Mouse (Mus musculus): ENCODE data around the gene Dnaaf3.

Dnaaf3 gene

DNA sequence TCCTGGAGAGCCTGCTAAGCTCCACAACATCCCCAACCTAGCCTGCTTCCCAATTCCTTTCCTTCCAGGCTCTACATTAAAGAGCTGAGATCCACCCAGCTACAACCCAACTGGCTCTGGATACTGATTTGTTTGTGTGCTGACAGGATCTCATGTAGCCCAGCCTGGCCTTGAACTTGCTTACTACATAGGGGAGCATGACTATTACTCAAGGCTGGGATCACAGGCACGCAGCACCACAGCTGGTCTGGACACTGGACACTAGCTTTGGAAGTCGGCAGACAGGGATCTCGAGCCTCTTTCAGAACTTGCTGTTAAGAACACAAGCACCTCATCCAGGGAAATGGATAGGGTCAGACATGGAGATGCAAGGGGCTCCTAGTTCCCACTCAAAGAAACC, 35.8 kb downstream of the Dnaaf3 start:
- POLR2A ChIA-PET = interaction anchor here in 3 of 4 experiments (0.6 to 1.5 kb wide), 6 partner anchors 15 to 348 kb away, joined by 3 to 4 read pairs (median 3); no protein-coding TSS in a partner anchor

DNA sequence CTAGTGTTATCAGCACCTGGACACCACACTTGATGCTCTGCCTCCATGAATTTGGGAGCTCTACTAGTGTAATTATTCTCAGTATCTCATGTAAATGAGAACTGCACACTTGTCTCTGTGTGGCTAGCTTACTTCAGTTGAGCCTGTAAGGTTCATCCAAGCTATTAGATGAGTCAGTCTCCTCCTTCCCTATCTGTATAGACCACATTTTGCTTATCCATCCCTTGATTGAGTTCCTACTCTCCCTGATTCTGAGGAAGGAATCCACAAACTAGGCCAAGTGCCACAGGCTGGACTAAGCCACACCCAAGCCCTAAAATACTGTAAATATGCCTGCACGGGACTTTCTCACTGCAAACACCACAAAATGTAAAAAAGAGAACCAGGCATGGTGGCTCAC, 38.3 kb downstream of the Dnaaf3 start:
- ChIA-PET CTCF (interaction anchor here in 2 of 4 experiments (1.0 to 4.4 kb wide), 4 partner anchors 14 to 30 kb away, joined by 4 to 23 read pairs (median 4); partner anchors contain the start of gene Tnni3 (in 1 of the 2)), POLR2A (interaction anchor here in 3 of 4 experiments (1.0 to 4.7 kb wide), 9 partner anchors 8 to 801 kb away, joined by 3 to 23 read pairs (median 5); partner anchors contain the start of genes Mboat7 (in 1 of the 3), Ppp1r12c (in 1 of the 3), Rpl28 (in 1 of the 3) and Tsen34 (in 1 of the 3))

More for the DNA sequence above, 35.8 kb downstream of the Dnaaf3 start:
- CTCF ChIA-PET = interaction anchor here in 3 of 4 experiments (0.5 to 4.4 kb wide), 5 partner anchors 12 to 879 kb away, joined by 3 to 23 read pairs (median 3); partner anchors contain the start of gene Ndufa3 (in 1 of the 3)

DNA sequence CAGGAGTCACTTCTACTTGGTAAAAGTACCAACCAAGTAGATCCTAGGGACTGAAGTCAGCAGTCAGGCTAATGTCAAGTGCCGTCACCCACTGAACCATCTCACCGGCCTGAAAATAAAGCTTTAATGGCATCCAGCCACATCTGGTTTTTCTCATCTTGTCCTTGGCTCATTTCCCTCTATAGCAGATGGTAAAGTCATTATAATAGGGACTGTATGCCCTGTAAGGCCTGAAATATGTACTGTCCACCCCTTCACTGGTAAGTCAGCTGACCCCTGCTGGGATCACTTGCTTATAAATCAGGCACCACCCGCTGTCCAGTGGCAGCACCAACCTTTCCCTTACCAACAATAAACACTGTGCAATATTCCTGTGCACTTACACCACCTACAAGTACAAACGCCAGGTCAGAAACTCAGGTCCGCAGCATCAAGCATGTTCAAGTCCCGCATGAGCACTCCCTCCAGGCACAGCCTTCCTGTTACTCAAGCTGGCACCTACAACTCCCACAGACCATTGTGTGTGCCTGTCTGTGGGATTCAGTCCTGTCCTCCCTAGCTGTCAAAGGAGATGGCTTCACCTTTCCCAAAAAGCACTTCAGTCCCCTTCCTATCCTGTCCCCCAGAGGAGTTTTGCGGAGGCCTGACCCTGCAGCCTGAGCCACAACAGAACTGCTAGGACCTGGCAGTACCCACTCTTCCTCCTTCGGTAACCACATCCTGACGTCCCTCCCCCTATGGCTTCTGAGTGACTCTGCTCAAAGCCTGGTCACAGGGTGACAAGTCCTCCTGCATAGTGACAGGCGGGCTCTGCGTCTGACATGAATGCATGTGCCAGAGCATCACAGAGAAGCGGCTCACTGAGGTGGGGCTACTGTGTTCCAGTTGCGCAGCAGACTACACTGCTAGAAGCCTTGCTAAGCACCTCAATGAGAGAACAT, 39.7 kb downstream of the Dnaaf3 start:
- POLR2A ChIA-PET = interaction anchor here in 3 of 4 experiments (1.1 to 4.7 kb wide), 9 partner anchors 9 to 300 kb away, joined by 3 to 23 read pairs (median 4); partner anchors contain the start of genes Ppp1r12c (in 1 of the 3), Rpl28 (in 1 of the 3) and Tnni3 (in 1 of the 3)

DNA sequence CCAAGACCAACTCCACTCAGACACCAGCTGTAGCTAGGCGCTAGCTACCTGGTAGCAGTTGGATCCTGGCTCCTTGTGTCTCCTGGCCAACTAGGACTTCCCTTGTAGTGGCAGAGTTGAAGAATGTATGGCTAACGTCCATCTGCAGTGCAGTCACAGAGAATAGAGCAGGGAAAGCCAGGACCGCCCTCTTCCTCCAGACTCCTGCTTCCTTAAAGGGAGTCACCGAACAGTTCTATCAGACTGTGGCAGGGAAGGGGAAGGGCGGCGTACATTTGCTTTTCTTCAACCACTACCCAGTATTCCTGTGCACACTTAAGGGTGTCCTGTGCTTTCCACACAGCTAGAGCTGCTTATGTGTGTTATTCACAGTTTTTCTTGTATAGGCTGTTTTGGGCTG, 40.9 kb downstream of the Dnaaf3 start:
- ChIA-PET CTCF (interaction anchor here in 3 of 4 experiments (0.6 to 2.2 kb wide), 5 partner anchors 17 to 133 kb away, joined by 3 to 12 read pairs (median 4); no protein-coding TSS in a partner anchor), POLR2A (interaction anchor here in 3 of 4 experiments (0.5 to 4.7 kb wide), 13 partner anchors 8 to 847 kb away, joined by 3 to 23 read pairs (median 4); partner anchors contain the start of genes Ppp1r12c (in 2 of the 3), Cnot3 (in 1 of the 3), Mboat7 (in 1 of the 3) and Tnni3 (in 1 of the 3))

More for the DNA sequence above, 39.7 kb downstream of the Dnaaf3 start:
- CTCF ChIA-PET = interaction anchor here in 2 of 4 experiments (1.1 to 2.1 kb wide), 4 partner anchors 9 to 21 kb away, joined by 3 to 8 read pairs (median 4); partner anchors contain the start of gene Ppp1r12c (in 1 of the 2)

DNA sequence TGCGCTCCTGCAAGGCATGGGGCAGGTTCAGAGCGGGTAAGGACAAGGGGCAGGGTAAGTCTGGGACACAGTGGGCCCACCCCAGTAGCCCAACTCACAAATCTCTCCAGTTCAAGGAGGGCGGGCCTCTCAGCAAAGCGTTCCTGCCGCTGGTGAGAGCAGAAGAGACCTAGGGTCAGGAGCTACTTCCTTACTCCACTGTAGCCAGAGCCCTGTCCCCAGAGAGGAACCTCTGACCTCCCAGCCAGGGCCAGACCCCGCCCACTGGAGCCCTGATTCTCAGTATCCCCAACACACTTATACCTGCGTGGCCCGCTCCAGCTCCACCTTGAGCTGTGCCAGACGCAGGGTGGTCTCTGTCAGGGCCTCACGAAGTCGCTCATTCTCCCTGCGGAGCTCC, 50.0 kb downstream of the Dnaaf3 start:
- CTCF ChIA-PET = interaction anchor here in 3 of 4 experiments (0.9 to 1.3 kb wide), 6 partner anchors 19 to 351 kb away, joined by 3 to 20 read pairs (median 4); partner anchors contain the start of genes Ppp1r12c (in 1 of the 3) and Tnni3 (in 1 of the 3)
- POLR2A ChIA-PET = interaction anchor here in 3 of 4 experiments (0.5 to 1.4 kb wide), 12 partner anchors 18 to 1047 kb away, joined by 3 to 7 read pairs (median 3); partner anchors contain the start of genes Ppp1r12c (in 1 of the 3) and Tnni3 (in 1 of the 3)

DNA sequence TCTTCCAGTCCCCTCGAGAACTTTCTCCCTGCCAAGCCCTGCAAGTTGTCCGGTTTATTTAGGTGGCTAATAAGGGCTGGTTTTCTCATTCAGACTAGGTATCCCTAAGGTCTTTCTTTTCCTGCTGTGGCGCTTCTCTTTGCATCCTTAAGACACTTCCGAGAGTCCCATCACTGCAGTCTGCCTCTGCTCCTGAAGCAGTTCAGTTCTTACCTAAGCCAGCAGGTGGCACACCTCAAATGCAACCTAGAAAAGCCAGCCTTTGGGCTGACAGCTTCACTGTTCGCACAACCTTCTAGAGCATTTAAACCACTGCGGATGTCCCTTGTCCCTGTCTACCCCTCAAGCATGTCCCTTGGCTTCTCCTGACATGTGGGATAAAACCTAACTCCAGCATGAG, 52.6 kb downstream of the Dnaaf3 start:
- ChIA-PET CTCF (interaction anchor here (1.0 to 3.6 kb wide), 12 partner anchors 10 to 321 kb away, joined by 3 to 35 read pairs (median 6); partner anchors contain the start of genes Tnni3 (in 4 of the 4) and Ppp1r12c (in 1 of the 4)), POLR2A (interaction anchor here in 3 of 4 experiments (0.5 to 5.1 kb wide), 16 partner anchors 8 to 834 kb away, joined by 3 to 33 read pairs (median 4); partner anchors contain the start of genes Ppp1r12c (in 2 of the 3), Rpl28 (in 2 of the 3), Cnot3 (in 1 of the 3) and Mboat7 (in 1 of the 3))

DNA sequence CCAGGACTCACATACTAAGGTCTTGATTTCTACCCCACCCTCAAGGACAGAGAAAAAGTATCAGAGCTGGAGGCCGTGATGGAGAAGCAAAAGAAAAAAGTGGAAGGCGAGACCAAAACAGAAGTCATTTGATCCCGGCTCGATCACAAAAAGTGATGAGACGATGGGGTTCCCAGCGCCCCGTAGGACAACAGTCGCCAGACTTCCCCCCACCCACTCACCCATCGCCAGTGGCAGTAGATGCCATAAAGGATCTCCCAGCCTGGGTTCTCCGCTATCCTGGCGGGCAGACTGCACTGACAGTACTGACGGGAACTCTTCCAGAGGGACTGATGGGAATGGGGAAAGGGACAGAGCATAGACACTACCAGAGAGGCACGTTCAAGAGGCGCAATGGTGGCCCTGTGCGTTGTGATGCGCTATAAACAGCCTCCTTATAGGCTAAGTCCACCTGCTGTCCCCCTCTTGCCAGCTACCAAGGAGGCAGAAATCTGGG, 53.4 kb downstream of the Dnaaf3 start:
- POLR2A ChIA-PET = interaction anchor here in 3 of 4 experiments (0.6 to 5.1 kb wide), 85 partner anchors 8 to 1262 kb away, joined by 3 to 33 read pairs (median 5); partner anchors contain the start of genes Leng8 (in 3 of the 3), Mboat7 (in 3 of the 3), Ppp1r12c (in 3 of the 3) and Rpl28 (in 3 of the 3)
- CTCF ChIA-PET = interaction anchor here (0.6 to 3.6 kb wide), 31 partner anchors 15 to 1272 kb away, joined by 3 to 35 read pairs (median 4); partner anchors contain the start of genes Tnni3 (in 3 of the 4), Ppp1r12c (in 2 of the 4), Isoc2b (in 1 of the 4) and Ndufa3 (in 1 of the 4)

DNA sequence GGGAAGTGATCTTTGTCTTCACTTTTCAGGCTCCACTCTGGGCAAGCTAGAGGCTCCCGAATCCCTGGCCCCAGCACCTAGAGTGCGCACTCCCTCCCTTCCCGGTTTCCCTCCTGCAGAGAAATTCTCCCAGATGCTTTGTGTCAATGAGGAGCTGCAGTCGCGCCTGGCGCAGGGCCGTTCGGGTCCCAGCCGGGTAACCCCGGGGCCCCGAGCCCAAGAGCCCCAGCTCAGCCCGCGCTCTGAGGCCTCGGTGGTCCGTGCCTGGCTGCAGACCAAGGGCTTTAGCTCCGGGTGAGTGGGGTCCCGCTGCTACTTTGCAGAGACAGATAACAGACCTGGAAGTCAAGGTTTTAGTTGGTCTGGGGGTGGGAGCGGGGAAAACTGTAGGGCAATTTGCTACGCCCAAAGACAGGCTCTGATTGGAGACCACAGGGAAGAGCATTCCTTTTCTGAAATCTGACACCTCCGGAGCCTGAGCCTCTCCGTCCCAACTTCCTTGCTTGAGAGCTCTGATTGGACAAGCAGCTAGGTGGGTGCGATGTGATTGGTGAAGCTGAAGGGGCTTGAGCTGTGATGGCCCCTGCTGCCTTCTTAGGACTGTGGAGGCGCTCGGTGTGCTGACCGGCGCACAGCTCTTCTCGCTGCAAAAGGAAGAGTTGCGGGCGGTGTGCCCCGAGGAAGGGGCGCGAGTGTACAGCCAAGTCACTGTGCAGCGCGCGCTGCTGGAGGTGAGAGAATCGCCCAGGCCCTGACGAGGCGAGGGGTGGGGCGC, 54.0 kb downstream of the Dnaaf3 start:
- CTCF ChIA-PET = interaction anchor here (0.5 to 3.6 kb wide), 44 partner anchors 15 to 1307 kb away, joined by 3 to 35 read pairs (median 4); partner anchors contain the start of genes Tnni3 (in 4 of the 4), Ppp1r12c (in 2 of the 4), Brsk1 (in 1 of the 4) and Cdc42ep5 (in 1 of the 4)
- POLR2A ChIA-PET = interaction anchor here (0.6 to 5.1 kb wide), 98 partner anchors 8 to 1261 kb away, joined by 3 to 33 read pairs (median 4); partner anchors contain the start of genes Leng8 (in 4 of the 4), Cnot3 (in 3 of the 4), Mboat7 (in 3 of the 4) and Ppp1r12c (in 3 of the 4)

DNA sequence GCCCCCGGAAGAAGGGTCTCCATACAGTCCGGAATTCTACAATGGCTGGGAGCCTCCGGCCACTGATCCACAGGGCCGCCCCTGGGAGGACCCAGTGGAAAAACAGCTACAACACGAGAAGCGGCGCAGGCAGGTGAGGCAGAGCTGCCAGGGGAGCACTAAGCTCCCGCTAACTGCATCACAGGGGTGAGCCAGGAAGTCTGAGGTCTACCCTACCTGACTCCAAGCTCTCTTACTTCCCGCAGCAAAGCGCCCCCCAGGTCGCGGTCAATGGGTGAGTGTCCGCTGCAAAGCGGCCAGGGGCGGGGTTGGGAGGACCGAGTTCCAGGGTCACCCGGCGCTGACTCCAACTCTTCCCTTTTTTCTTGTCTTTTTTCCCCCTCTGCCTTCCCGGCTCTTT, 58.3 kb downstream of the Dnaaf3 start:
- CTCF ChIA-PET = interaction anchor here (0.6 to 1.6 kb wide), 7 partner anchors 35 to 825 kb away, joined by 3 to 4 read pairs (median 3); no protein-coding TSS in a partner anchor
- POLR2A ChIA-PET = interaction anchor here in 3 of 4 experiments (0.6 to 2.4 kb wide), 7 partner anchors 32 to 356 kb away, joined by 3 to 5 read pairs (median 4); partner anchors contain the start of gene Tnni3 (in 1 of the 3)

Data from embryonic stem cell, embryonic (primary cell).